Mouse (Mus musculus) A20 (cell line): ENCODE measurements around the gene Hyal4.

ENCODE experiments used
- DNase-seq: peaks from one replicate; pipeline ENCODE4 v3.0.0-alpha.2; 2011; ENCODE audit warnings: low read depth, low spot score

Gene Hyal4

DNA sequence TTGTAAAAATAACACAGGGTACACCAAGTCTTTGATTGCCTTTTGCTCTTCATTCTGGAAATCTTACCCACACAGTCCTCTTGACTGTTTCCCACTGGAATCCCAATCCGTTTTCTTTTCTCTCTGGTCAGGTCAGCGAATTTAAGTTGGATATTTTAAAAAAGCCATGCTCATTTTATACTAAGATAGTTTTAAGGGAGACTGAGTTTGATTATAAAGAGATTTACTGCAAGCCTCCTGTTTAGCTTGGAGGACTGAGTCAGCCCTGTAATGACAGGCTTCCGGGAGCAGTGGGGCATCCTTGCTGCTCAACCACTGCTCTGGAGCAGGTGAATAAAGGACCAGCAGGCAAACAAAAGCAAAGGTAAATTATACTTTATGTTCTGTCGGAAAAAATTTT is at the start of gene Hyal4:
TSS of gene Hyal4 (plus strand) at position 301 of the 400 bp plus-strand sequence.
- DNase-seq, result no peak

DNA sequence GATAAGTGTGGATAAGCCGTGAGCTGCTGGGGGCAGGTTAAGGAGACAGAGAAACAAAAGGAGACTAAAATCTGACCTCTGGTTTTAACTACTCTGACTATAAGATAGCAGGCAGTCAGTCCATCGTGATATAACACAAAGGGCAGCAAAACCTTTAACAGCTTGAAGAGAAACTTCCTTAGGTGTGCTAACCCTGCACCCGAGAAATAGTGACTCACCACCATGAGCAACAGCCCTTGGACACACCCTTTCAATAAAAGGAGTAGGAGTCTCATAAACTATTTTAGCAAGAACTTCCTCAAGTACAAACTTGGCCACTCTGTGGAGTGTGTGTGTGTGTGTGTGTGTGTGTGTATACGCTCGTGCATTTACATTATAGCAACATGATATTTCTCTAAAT is 41.0 kb upstream of the Hyal4 start:
- DNase-seq, result no peak

DNA sequence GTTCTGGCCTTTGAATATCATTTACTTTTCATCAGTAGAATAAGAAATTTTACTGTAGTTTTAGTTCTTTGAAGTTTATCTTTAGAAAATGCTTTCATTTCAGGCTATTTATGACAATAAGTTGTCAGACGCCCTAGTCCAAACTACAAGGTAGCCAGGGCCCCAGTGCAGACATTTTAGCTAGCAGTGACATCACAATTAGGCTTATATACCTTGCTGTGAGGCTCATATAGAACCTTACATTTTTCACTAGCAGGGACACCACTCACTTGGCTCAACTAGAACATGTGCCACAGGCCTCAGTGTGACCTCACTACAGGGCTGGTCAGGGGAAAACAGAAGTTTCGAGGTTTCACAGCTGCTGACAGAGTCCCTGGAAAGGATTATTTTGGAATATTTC is 40.6 kb upstream of the Hyal4 start:
- no peak for DNase-seq

DNA sequence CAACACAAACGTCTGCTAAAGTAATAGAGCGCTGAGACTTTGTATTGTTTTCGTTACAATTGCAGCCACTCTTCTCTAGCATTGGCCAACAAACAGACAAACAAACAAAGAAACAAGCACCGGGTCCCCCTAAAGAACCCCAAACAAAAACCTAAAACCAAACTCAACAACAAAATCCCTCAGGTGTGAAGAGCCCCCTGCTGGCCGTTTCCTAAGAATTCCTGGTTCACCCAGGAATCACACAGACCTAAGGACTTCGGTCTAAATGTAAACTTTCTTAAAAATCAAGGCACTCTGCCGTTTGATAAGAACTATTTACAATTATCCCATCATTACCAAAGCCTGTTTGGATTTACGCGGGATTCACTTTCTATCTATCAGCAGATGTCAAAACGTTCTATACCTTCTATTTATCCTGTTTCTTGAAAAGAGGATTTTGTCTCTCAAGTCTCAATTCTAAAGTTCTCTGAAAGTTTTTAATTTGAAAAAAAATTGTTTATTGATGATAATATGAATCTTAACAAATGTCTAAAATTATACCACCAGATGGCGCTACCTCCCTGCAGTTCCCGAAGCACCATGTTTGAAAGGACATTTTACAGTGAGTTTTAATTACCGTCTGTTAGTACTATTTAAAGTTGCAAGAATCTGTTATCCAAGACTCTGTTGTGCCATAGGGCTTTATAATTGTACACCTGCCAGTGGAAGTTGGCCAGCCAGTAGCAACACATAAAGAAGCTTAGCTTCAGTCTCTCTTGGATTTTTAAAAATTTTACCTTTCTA is 26.6 kb upstream of the Hyal4 start:
- DNase-seq, result peak; percentile 66

DNA sequence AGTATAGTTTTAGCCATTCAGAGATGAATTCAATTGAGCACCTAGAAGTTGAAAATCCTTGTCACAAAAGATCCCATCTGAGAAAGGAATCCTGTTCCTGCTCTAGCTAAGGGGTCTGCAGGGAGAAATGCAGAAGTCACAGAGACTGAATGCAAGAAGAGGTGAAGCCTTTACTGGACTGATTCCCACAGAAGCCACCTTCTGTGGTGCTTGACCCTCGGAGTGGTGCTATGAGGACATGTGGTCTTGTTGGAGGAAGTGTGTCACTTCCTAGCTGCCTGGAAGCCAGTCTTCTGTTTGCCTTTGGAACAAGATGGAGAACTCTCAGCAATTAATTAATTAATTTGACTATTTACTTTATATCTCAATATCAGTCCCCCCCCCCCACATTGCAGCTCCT is 20.0 kb upstream of the Hyal4 start:
- DNase-seq, result no peak

DNA sequence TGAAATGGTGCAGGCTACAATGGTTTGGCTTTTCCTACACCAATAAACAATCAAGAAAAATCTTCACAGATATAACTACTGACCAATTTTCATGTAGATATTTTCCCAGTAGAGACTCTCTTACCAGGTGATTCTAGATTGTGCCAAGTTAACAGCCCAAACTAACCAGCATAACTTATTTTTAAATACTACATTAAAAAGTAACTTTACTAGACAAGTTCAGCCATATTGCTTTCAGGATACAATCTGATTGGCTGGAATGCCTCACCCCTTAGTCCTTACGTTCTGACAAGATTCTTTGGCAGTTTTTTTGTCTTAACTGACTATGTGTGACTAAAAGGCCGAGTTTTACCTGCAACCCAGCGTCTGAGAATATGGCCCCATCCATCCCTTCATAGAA is 15.2 kb upstream of the Hyal4 start, which contains the start of gene Hyal6:
TSS of gene Hyal6 (plus strand) at position 301 of the 400 bp plus-strand sequence.
- no peak for DNase-seq

DNA sequence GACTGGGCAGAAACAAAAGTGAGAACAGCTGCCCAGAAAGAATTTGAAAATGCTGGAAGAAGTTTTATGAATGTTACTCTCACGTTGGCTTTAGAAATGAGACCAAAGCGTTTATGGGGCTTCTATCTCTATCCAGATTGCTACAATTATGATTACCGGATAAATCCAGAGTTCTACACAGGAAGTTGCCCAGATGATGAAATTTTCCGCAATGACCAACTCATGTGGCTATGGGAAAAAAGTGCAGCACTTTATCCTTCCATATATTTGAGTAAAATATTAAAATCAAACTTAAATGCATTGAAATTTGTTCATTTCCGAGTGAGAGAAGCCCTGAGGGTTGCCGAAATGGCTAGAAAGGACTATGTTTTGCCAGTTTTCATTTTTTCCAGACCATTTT is 13.6 kb upstream of the Hyal4 start:
- DNase-seq, result no peak

DNA sequence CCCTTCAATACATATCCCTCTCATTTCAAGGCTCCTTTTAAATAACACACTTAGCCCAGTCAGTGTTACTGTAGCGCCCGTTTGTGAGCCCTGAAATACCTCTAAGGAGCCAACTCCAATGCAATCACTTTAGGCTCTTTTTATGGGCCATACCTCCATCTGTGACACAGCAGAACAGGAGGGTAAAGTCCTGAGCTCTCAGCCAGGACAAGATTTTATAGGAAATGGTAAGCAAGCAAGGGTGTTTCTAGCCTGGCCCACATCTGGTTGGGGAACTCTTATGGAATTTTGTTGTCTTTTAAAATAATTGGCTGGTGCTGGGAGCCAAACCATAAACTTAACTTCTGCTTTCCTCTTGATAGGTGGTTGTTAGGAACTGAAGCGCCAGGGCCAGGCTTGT is 11.2 kb downstream of the Hyal4 start:
- no peak for DNase-seq

DNA sequence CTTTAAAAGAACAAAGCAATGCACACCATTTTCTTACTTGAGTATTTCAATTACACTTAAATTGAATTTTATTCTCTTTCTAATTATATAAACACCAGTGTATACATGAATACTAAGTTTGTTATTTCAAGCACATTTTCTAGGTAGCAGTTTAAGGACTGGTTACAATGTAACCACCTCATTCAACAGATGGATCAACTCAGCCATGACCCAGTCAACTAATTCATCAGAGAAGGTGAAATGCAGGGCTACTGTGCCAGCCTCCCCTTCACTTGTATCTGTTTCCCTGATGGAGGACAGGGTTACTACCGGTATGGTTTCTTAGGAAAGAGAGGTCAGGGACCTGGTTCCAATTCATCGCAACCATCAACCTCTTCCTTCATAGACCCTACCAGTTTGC is 18.1 kb downstream of the Hyal4 start:
- DNase-seq, result no peak

DNA sequence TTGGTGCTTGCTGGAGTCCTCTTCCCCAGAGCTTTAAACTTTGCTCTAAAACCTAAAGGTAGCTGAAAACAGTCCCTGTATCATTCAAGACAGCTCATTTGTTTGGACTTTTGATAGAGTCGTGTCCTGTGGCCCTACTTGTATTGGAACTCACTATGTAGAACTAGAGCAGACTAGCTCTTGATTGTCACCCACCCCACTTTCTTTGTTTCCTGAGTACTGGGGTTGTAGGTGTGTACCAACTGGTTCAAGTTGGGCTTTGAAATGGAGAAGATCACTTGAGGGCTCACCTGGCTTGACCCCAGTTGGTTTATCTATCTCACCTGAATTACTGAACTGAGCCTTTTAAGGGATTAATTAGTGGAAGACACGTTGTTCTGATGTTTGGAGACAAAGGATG is 31.1 kb downstream of the Hyal4 start:
- no peak for DNase-seq

DNA sequence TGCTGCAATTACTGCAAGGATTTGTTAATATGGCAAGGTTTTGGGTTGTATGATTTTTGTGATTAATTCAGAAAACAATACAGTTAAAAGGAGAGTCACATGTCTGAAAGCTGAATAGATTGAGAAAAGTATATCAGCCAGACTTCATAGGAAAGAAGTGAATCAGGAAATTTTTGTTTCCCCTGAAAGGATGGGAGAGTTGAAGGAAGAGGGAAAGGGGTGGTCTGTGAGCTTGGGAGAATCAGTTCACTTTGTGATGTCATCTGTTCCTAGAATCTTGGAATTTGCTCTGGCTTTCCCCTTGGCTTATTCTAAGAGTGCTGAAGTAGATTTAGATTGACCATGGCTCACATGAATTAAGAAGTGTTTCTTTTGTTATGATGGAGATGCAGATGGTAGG is 42.8 kb downstream of the Hyal4 start, which contains the start of gene Spam1:
TSS of gene Spam1 (plus strand) at position 301 of the 400 bp plus-strand sequence.
- DNase-seq, result no peak
